Mouse (Mus musculus) forebrain, embryonic 15.5 days (tissue): ENCODE data around the gene Rprd1b. TPM values are rescaled to one million over a fixed set of nuclear protein-coding genes. Genes with fewer than 3 reads are reported as not detected.

Experiments
- ATAC-seq: fragments of 200-750 bp; cut with Nextera tagmentation; replicated peaks from 2 replicates; pipeline ENCODE4 v1.8.0; 2017; ENCODE audit warnings: mild to moderate bottlenecking, moderate TSS enrichment, moderate library complexity
- H3K27ac ChIP-seq: fragments of 300-500 bp; sonication (generic); replicated peaks from 2 replicates; pipeline ENCODE4 v1.5.1; 2015; ENCODE audit warnings: mild to moderate bottlenecking, inconsistent platforms
- H3K27me3 ChIP-seq: fragments of 300-500 bp; sonication (generic); 2 replicates; pipeline ENCODE4 v1.6.1; 2015; ENCODE audit warnings: inconsistent platforms
- H3K36me3 ChIP-seq: fragments of 300-500 bp; sonication (generic); 2 replicates; pipeline ENCODE4 v1.6.1; 2015; ENCODE audit warnings: mild to moderate bottlenecking, inconsistent platforms
- H3K4me1 ChIP-seq: fragments of 300-500 bp; sonication (generic); 2 replicates; pipeline ENCODE4 v1.6.1; 2015; ENCODE audit warnings: inconsistent platforms
- H3K4me2 ChIP-seq: fragments of 300-500 bp; sonication (generic); replicated peaks from 2 replicates; pipeline ENCODE4 v1.6.1; 2015; ENCODE audit warnings: mild to moderate bottlenecking, inconsistent platforms
- H3K4me3 ChIP-seq: fragments of 300-500 bp; sonication (generic); 2 replicates; pipeline ENCODE4 v1.5.1; 2015; ENCODE audit warnings: mild to moderate bottlenecking, inconsistent platforms
- H3K9ac ChIP-seq: fragments of 300-500 bp; sonication (generic); replicated peaks from 2 replicates; pipeline ENCODE4 v1.6.1; 2015; ENCODE audit warnings: mild to moderate bottlenecking, inconsistent platforms
- H3K9me3 ChIP-seq: fragments of 300-500 bp; sonication (generic); 2 replicates; pipeline ENCODE4 v1.6.1; 2016; ENCODE audit warnings: inconsistent platforms
- WGBS: fragments of 180-500 bp; shearing (Covaris S2); methylation state at CpG from one replicate; pipeline ENCODE4 v1.1.7; 2015; ENCODE audit warnings: mixed read lengths; 5-methylcytosine and 5-hydroxymethylcytosine counted together
- polyA plus RNA-seq: library from polyadenylated mRNA; unstranded; fragments of >200 nt; fragmentation: Nextera tagmentation; extraction: Ambion mirVana; gene quantifications from 2 replicates; pipeline ENCODE4 v1.2.1, GENCODE M21; 2015

The Rprd1b gene
- polyA plus RNA-seq, 1 experiment from 2014 or later, result 44.1 TPM

DNA sequence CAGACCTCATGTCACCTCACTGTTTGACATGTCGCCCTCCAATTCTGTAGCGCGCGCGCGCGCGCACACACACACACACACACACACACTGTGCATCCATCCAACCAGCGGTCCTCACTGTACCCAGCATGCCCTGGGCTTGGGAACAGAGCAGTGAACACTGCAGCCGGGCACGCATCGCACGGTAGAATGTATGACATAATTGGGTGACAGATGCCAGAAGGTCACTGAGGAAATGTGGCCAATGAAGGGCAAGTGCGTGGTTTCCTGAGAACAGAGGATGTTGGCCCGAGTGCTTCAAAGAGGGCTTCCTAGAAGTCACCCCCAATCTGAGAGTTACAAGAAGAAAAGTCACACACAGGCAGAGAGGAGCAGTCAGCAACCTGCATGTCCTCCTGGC is 146.7 kb downstream of the Rprd1b start:
- ATAC-seq, result no peak
- Histone ChIP-seq H3K36me3 (no peaks in the 10 kb centered on the region), H3K4me1 (peaks cover 31% of the 10 kb centered on the region), H3K27me3 (no peaks in the 10 kb centered on the region), H3K9ac (no peak overlapping the region), H3K27ac (no peak overlapping the region), H3K9me3 (no peaks in the 10 kb centered on the region), H3K4me2 (no peak overlapping the region), H3K4me3 (no peak overlapping the region)
- 91% methylated on average over 15 of the region's 15 CpGs for WGBS

DNA sequence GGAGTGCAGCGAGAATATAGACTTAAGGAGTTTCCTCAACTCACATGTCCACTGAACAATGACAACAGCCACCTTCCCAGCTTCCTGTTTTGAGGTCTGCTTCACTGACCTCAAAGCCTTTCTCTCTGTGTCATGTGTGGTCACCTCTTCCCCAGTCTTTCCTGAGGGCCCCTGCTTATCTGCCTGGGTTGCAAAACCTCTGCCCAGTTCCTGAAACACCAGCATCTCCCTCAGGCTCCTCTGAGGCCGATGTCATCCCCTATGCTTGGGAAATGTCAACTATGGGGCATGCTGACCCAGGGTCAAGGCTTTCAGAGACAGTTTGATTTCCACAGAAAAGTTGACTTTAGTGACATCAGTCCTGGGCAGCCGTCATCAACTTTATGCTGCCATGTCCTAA is 147.1 kb downstream of the Rprd1b start:
- ATAC-seq, result no peak
- Histone ChIP-seq H3K9ac (no peak overlapping the region), H3K27ac (no peak overlapping the region), H3K4me2 (no peak overlapping the region), H3K9me3 (no peaks in the 10 kb centered on the region), H3K36me3 (no peaks in the 10 kb centered on the region), H3K27me3 (no peaks in the 10 kb centered on the region), H3K4me3 (no peak overlapping the region), H3K4me1 (peaks cover 33% of the 10 kb centered on the region)
- 90% methylated on average over 3 of the region's 3 CpGs for WGBS

DNA sequence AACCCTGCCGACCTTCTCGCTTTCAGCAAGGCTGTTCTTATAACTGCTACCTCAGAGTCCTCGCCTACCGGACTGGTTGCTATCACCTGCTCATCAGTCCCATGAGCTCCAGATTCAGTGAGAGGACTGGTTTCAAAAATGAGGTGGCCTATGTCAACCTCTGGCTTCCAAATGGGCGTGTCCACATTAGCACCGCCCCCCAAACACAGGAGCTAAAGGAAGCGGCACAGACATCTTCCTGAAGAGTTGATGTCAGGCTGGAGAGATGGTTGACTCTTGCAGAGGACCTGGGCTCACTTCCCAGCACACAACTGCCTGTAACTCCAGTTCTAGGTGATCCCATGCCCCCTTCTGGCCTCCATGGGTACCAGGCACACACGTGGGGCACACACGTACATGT is 148.5 kb downstream of the Rprd1b start:
- H3K4me2 ChIP-seq, result no peak overlapping the region
- peaks cover 41% of the 10 kb centered on the region for H3K4me1 ChIP-seq

DNA sequence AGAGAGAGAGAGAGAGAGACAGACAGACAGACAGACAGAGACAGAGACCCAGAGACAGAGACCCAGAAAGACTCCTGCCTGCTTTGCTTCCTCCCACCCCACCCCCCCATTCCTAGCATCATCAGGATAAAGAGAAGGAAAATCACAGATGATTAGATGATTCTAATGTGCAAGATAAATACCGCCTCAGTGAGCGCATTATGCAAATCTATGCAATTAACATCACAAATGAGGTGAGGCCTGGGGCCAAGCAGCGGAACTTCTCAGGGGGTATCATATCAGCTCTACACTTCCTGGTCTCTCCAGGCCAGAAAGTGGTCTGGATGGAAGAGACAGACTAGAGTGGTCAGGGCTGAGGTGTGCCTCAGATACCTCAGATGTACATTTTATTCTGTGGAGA is 149.3 kb downstream of the Rprd1b start:
- H3K4me1 ChIP-seq, result peaks cover 49% of the 10 kb centered on the region
- H3K27ac ChIP-seq, result peak overlapping the region; percentile 51; the same call in 1 of the 2 replicates
- peak; percentile 37; the same call in 1 of the 2 replicates for ATAC-seq
- H3K4me2 ChIP-seq, result no peak overlapping the region
- H3K9me3 ChIP-seq, result no peaks in the 10 kb centered on the region
- no peaks in the 10 kb centered on the region for H3K27me3 ChIP-seq
- H3K4me3 ChIP-seq, result no peak overlapping the region
- H3K36me3 ChIP-seq, result no peaks in the 10 kb centered on the region
- WGBS, result 13% methylated on average over 3 of the region's 3 CpGs
- no peak overlapping the region for H3K9ac ChIP-seq

More for the DNA sequence above, 148.5 kb downstream of the Rprd1b start:
- no peak for ATAC-seq
- Histone ChIP-seq H3K27ac (peak overlapping the region; percentile 39; the same call in 1 of the 2 replicates), H3K27me3 (no peaks in the 10 kb centered on the region), H3K4me3 (no peak overlapping the region), H3K9me3 (no peaks in the 10 kb centered on the region), H3K9ac (no peak overlapping the region), H3K36me3 (no peaks in the 10 kb centered on the region)
- 96% methylated on average over 9 of the region's 9 CpGs for WGBS

DNA sequence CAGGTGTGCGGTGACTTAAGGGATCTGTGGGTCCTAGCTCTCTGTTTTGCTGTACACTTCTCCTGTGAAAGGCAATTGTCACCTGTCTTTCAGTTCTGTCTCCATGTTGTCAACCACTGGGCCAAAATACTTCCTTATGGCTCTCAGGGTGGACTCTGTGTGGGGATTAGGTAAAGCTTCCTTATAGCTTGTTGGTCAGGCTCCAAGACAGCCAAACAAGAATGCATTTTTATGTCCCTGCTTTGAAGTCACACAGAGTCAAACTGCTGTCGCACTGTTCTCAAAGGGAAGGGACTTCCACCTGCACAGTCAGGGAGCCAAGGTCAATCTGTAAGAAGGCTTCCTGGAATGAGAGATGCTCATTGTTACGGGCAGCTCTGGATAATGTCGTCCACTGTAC is 149.8 kb downstream of the Rprd1b start:
- no peak overlapping the region for H3K4me2 ChIP-seq
- no peak for ATAC-seq
- no peak overlapping the region for H3K9ac ChIP-seq
- H3K9me3 ChIP-seq, result no peaks in the 10 kb centered on the region
- 70% methylated on average over 4 of the region's 4 CpGs for WGBS
- peak overlapping the region; percentile 51; the same call in 1 of the 2 replicates for H3K27ac ChIP-seq
- peaks cover 49% of the 10 kb centered on the region for H3K4me1 ChIP-seq
- no peaks in the 10 kb centered on the region for H3K27me3 ChIP-seq
- H3K4me3 ChIP-seq, result no peak overlapping the region
- H3K36me3 ChIP-seq, result no peaks in the 10 kb centered on the region

DNA sequence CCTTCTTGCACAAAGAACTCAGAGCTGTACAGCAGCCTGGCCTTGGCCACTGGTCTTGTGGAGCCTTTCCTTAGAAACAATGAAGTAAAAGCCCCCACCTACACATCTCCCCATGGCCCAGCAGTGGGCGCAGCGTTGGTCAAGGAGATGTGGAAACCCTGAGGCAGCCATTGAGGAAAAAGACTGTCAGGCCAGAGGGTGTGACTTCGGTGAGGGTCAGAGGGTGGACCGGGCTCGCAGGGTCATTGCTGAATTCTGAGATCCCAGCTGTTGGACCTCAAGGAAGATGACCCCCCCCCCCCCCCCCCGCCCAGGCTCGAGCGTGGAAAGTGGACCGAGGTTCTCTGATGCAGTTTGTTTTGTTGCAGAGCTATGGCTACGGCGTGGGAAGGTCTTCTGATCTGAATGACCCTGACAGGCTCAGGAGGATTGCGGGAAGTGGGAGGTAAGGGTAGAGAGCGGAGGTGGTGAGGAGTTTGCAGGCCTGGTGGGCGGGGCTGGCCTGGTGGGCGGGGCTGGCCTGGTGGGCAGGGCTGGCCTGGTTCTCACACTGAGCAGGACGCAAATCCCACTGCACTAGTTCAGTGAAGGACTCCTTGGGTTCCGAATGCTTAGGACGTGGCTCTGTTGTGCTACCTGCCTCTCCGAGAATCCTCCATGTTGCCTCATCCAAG is 150.5 kb downstream of the Rprd1b start:
- Histone ChIP-seq H3K4me1 (peaks cover 49% of the 10 kb centered on the region), H3K27me3 (no peaks in the 10 kb centered on the region), H3K9ac (no peak overlapping the region), H3K4me3 (peak overlapping the region; percentile 14; the same call in 1 of the 2 replicates), H3K4me2 (peak overlapping the region; percentile 29), H3K36me3 (no peaks in the 10 kb centered on the region), H3K9me3 (no peaks in the 10 kb centered on the region), H3K27ac (no peak overlapping the region)
- WGBS, result 13% methylated on average over 19 of the region's 19 CpGs
- ATAC-seq, result no peak

DNA sequence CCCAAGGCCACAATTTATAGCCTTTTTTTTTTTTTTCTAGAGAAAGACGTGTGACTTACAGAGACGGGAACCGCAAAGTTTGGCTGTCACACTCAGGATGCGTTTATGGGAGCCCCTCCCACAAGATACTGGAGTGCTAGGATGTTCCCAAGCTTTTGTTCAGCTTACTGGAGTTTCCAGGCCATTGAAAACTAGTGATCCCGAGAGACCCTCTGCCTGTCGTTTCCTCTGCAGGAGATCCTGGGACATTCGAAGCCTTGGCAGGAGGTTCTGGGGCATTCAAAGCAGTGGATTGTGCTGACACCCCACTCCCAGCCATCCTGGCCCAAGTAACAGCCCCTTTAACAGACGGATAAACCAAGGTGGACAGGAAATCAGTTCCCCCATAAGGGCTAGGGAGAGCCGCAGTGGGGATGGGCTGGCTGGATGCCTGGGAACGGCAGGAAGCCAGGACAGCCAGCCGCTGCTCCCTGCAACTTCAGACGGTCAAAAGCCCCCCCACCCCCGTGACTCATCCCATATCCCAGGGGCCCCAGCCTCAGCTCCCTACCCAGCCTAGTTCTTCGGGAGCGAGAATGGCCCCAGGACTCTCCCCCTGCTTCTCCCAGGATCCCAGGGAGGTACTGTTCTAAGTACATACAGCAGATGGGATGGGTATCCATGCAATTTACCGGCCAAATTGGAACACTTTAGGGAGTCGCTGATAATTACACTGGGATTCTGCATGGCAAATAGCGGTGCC is 151.2 kb downstream of the Rprd1b start:
- H3K9me3 ChIP-seq, result no peaks in the 10 kb centered on the region
- peak overlapping the region; percentile 29 for H3K4me2 ChIP-seq
- peaks cover 49% of the 10 kb centered on the region for H3K4me1 ChIP-seq
- H3K36me3 ChIP-seq, result no peaks in the 10 kb centered on the region
- no peak overlapping the region for H3K9ac ChIP-seq
- WGBS, result 13% methylated on average over 18 of the region's 18 CpGs
- H3K27me3 ChIP-seq, result no peaks in the 10 kb centered on the region
- H3K4me3 ChIP-seq, result peak overlapping the region; percentile 14; the same call in 1 of the 2 replicates
- ATAC-seq, result peak; percentile 30; the same call in 1 of the 2 replicates
- no peak overlapping the region for H3K27ac ChIP-seq

DNA sequence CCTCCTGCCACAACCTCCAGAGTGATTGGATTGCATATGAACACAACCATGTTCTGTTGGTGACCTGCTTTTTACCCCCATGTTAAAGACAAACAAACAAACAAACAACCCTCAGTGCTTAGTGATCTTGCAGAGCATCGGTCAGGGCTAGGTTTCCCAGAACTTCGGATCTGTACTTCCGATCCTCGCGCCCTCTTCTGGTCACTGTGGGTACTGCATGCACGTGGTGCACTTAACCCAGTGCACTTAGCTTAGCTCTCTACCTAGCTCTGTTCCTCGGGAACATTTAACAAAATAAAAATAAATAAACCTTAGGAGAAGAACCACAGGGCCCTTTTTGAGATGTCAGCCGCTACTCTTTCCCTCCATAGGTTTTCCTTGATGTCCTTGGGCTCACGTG is 152.5 kb downstream of the Rprd1b start:
- H3K27ac ChIP-seq, result no peak overlapping the region
- H3K9me3 ChIP-seq, result no peaks in the 10 kb centered on the region
- no peak overlapping the region for H3K4me2 ChIP-seq
- no peak for ATAC-seq
- no peak overlapping the region for H3K4me3 ChIP-seq
- no peaks in the 10 kb centered on the region for H3K27me3 ChIP-seq
- H3K36me3 ChIP-seq, result no peaks in the 10 kb centered on the region
- H3K9ac ChIP-seq, result no peak overlapping the region
- WGBS, result 44% methylated on average over 9 of the region's 9 CpGs
- H3K4me1 ChIP-seq, result peaks cover 52% of the 10 kb centered on the region

Other genes starting within 250 kb of the Rprd1b start
- 7.7 and 8.4 TPM in 2 replicates for gene Vstm2l, start 113.8 kb upstream of the Rprd1b start, polyA plus RNA-seq
- 21.3 and 22.2 TPM in 2 replicates for gene Tti1, start 64 bp upstream of the Rprd1b start, polyA plus RNA-seq
- gene Tgm2, start 117.9 kb downstream of the Rprd1b start, polyA plus RNA-seq, result 4.7 and 5.0 TPM in 2 replicates
- 1.7 and 2.4 TPM in 2 replicates for gene D630003M21Rik, start 200.7 kb downstream of the Rprd1b start, polyA plus RNA-seq
- not detected in 2 replicates for gene Bpi, start 229.6 kb downstream of the Rprd1b start, polyA plus RNA-seq